In the genomic region with DNA sequence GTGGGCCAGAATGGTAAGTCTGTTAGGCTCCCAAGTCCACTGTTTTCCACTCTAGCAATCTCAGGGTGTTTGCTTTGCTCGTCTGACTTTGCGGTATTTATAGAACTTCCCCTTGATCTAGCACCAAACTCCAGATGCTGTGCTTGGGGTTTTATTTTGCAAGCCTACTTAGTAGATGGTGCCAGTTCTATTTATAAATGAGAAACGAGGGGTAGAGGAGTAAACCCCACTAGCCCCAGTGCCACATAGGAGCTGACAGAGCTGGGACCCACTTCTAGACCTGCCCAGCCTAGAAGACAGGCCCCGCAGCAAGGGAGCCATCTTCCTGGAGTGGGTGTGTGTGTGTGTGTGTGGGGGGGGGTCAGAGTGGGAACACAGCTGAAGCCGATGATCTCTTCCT, we compare ENCODE assay signal across 15 mouse cellular contexts.
A peak's percentile ranks its signal among the peaks of the same experiment; 100 is the strongest.
DNase-seq lines count a peak whose midpoint lies in the region; ATAC-seq and TF ChIP-seq lines count a peak whose summit lies in the region.
"Had no signal": no experiment of that assay in that cellular context is flagged by ENCODE, and none has a peak within 500 bp of the region (broad histone marks: within the 10 kb centered on the region; RNA-seq: fewer than 3 reads in every experiment).

No protein-coding gene starts in this region.

- no peak for ATAC-seq in lung, embryonic 14.5 days (ENCODE audit: insufficient read depth)
- no peak for ATAC-seq in heart, embryonic 13.5 days (ENCODE audit: extremely low read depth, insufficient number of reproducible peaks, low FRiP score, low TSS enrichment)
- no peak for ATAC-seq in cerebellum, adult (ENCODE audit: insufficient number of reproducible peaks, low FRiP score, low TSS enrichment)
- ATAC-seq: intestine, embryonic 16.5 days; Patski had no signal

- intact Hi-C loops in heart, postnatal 14 days (cut with DNase I) = no loop called here

- 63% methylated on average over 5 of the region's 5 CpGs for WGBS in lung, embryonic 14.5 days
- 33% methylated on average over 5 of the region's 5 CpGs for WGBS in heart, embryonic 13.5 days

- no peak overlapping the region for H3K4me3 ChIP-seq in lung, embryonic 14.5 days (ENCODE audit: low read depth, low read length)
- H3K4me3 ChIP-seq in heart, embryonic 13.5 days = no peak overlapping the region
- H3K4me3 ChIP-seq: limb, embryonic 12.5 days; lung, embryonic 15.5 days; midbrain, embryonic 10.5 days had no signal

- no peak overlapping the region for H3K4me2 ChIP-seq in lung, embryonic 14.5 days
- H3K4me2 ChIP-seq in heart, embryonic 13.5 days = peak overlapping the region; percentile 46
- H3K4me2 ChIP-seq: limb, embryonic 12.5 days; lung, embryonic 15.5 days had no signal

- peak; percentile 31 to 33 for DNase-seq in heart, adult 18-20 months
- no peak for DNase-seq in heart, postnatal 14 days
- no peak for DNase-seq in lung, embryonic 14.5 days
- no peak for DNase-seq in lung, adult 18-20 months
- no peak for DNase-seq in right cerebral cortex, postnatal 25 days
- DNase-seq: retina, postnatal 1 day; thymus, postnatal 36 days had no signal

- H3K9me3 ChIP-seq in lung, embryonic 14.5 days (ENCODE audit: low read depth, low read length) = no peaks in the 10 kb centered on the region
- H3K9me3 ChIP-seq in heart, embryonic 13.5 days = no peaks in the 10 kb centered on the region
- H3K9me3 ChIP-seq: limb, embryonic 12.5 days; lung, embryonic 15.5 days; midbrain, embryonic 10.5 days had no signal

- no peaks in the 10 kb centered on the region for H3K27me3 ChIP-seq in lung, embryonic 14.5 days (ENCODE audit: insufficient read depth, low read length)
- no peaks in the 10 kb centered on the region for H3K27me3 ChIP-seq in heart, embryonic 13.5 days (replicated peaks)
- H3K27me3 ChIP-seq: CH12.LX; limb, embryonic 12.5 days; lung, embryonic 15.5 days; Patski had no signal

- no peak overlapping the region for H3K9ac ChIP-seq in lung, embryonic 14.5 days
- peak overlapping the region; percentile 7; the same call in 1 of the 2 replicates for H3K9ac ChIP-seq in heart, embryonic 13.5 days
- H3K9ac ChIP-seq: limb, embryonic 12.5 days; lung, embryonic 15.5 days had no signal

- no peaks in the 10 kb centered on the region for H3K4me1 ChIP-seq in lung, embryonic 14.5 days (ENCODE audit: insufficient read depth)
- H3K4me1 ChIP-seq in heart, embryonic 13.5 days = peaks cover 23% of the 10 kb centered on the region
- H3K4me1 ChIP-seq: limb, embryonic 12.5 days; lung, embryonic 15.5 days had no signal

- no peak for TF ChIP-seq CTCF in lung, embryonic 14.5 days (IDR thresholded peaks at IDR 0.05; ENCODE audit: low read depth)

- H3K36me3 ChIP-seq in lung, embryonic 14.5 days (ENCODE audit: insufficient read depth) = no peaks in the 10 kb centered on the region
- H3K36me3 ChIP-seq in heart, embryonic 13.5 days = no peaks in the 10 kb centered on the region
- H3K36me3 ChIP-seq: limb, embryonic 12.5 days; lung, embryonic 15.5 days; midbrain, embryonic 10.5 days had no signal

- peak overlapping the region; percentile 24; the same call in 1 of the 2 replicates for H3K27ac ChIP-seq in lung, embryonic 14.5 days (ENCODE audit: low read depth)
- peak overlapping the region; percentile 85 for H3K27ac ChIP-seq in heart, embryonic 13.5 days (replicated peaks)
- H3K27ac ChIP-seq: limb, embryonic 12.5 days; lung, embryonic 15.5 days; midbrain, embryonic 10.5 days had no signal

Comparison
In these comparisons a context has a peak if more than half of its experiments do, and no peak if none do; other contexts are left out.
1. DNase-seq: peak in heart, adult 18-20 months (2 of 2); none in heart, postnatal 14 days (0 of 2), lung, embryonic 14.5 days (single experiment), lung, adult 18-20 months (0 of 2) and right cerebral cortex, postnatal 25 days (single experiment).